Mouse (Mus musculus) gastrocnemius, adult 18-20 months (tissue): Measurements from ENCODE around the gene Adamts17. TPM values are rescaled to one million over a fixed set of nuclear protein-coding genes. Genes with fewer than 3 reads are reported as not detected.

Experiments used
- DNase-seq: peaks from one replicate; pipeline ENCODE4 v3.0.0; 2021; ENCODE audit warnings: low spot score
- total RNA-seq, 2 experiments: library from RNA; stranded (reverse); gene quantifications; 2 replicates each; pipeline ENCODE4 v1.2.3; 2021

The Adamts17 gene
- total RNA-seq, 2 experiments from 2014 or later, result 0.50 TPM; not detected in 1

GRCm38 (mm10) chr7:66969199-66969598, 129.7 kb downstream of the Adamts17 start:
- no peak for DNase-seq

GRCm38 (mm10) chr7:66970235-66970634, 130.7 kb downstream of the Adamts17 start:
- no peak for DNase-seq

- DNase-seq, result no peak
Observed at GRCm38 (mm10) chr7:66970974-66971373, 131.4 kb downstream of the Adamts17 start.

- peak; percentile 6 for DNase-seq
Observed at GRCm38 (mm10) chr7:66974859-66975258, 135.3 kb downstream of the Adamts17 start.

- DNase-seq, result no peak
Observed at GRCm38 (mm10) chr7:66976371-66976770, 136.8 kb downstream of the Adamts17 start.

- no peak for DNase-seq
Observed at GRCm38 (mm10) chr7:66981591-66981990, 142.1 kb downstream of the Adamts17 start.

- no peak for DNase-seq
Observed at GRCm38 (mm10) chr7:66982084-66982483, 142.5 kb downstream of the Adamts17 start.

- no peak for DNase-seq
Observed at GRCm38 (mm10) chr7:66987671-66988070, 148.1 kb downstream of the Adamts17 start.

GRCm38 (mm10) chr7:66988441-66988840, 148.9 kb downstream of the Adamts17 start:
- DNase-seq, result no peak

GRCm38 (mm10) chr7:66989357-66990045, 150.0 kb downstream of the Adamts17 start:
- DNase-seq, result no peak

GRCm38 (mm10) chr7:66998821-66999220, 159.3 kb downstream of the Adamts17 start:
- DNase-seq, result no peak

- DNase-seq, result no peak
Observed at GRCm38 (mm10) chr7:67003648-67004047, 164.1 kb downstream of the Adamts17 start.

- no peak for DNase-seq
Observed at GRCm38 (mm10) chr7:67004220-67004619, 164.7 kb downstream of the Adamts17 start.

GRCm38 (mm10) chr7:67009841-67010240, 170.3 kb downstream of the Adamts17 start:
- DNase-seq, result no peak

- DNase-seq, result no peak
Observed at GRCm38 (mm10) chr7:67012011-67012751, 172.6 kb downstream of the Adamts17 start.

GRCm38 (mm10) chr7:67013211-67013895, 173.8 kb downstream of the Adamts17 start:
- DNase-seq, result peak; percentile 21

- DNase-seq, result no peak
Observed at GRCm38 (mm10) chr7:67019937-67020336, 180.4 kb downstream of the Adamts17 start.

GRCm38 (mm10) chr7:67026114-67027070, 186.9 kb downstream of the Adamts17 start:
- DNase-seq, result no peak

- DNase-seq, result no peak
Observed at GRCm38 (mm10) chr7:67027216-67027615, 187.7 kb downstream of the Adamts17 start.

GRCm38 (mm10) chr7:67027696-67028095, 188.2 kb downstream of the Adamts17 start:
- no peak for DNase-seq

GRCm38 (mm10) chr7:67028902-67029301, 189.4 kb downstream of the Adamts17 start:
- no peak for DNase-seq
